Mouse (Mus musculus) right cerebral cortex, adult 18-20 months (tissue): ENCODE results near the gene Sbpl.
"Not testable (repeated sequence)": the region's sequence is repeated elsewhere in the genome, so short reads cannot be mapped to it uniquely, and the experiment has no call there.

ENCODE experiments used
- DNase-seq: peaks from one replicate; pipeline ENCODE4 v3.0.0; 2022; ENCODE audit warnings: mixed read lengths

Gene Sbpl

DNA sequence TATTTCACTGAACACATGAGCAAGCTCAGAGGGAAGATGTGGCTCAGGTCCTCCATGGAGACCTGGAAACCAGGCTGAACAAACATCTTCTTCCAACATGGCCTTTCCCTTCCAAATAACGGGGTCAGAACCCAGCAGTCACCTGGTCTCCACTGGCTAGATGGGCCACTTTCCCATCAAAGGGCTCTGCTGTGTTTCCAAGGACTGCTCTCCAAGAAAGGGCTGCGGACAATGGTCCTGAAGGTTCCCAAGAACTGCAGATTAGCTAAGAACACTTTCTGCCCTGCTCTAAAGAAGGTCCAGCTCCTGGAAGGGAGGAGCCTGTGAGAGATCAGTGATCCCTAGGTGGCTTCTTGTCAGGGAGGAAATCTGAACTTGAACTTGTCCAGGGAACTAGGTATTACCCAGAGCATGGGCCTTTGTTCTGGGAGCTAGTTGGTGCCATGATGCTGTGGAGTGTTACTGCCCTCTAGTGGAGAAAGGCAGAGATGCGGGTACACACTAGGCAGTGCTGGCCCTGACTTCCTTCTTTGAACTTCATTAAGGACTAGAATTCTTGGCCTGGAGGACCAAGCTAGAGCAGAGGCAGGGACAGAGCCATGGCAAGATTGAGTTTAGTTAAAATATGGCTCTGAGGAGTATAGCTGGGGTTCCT, 5.1 kb upstream of the Sbpl start:
- peak; percentile 77 for DNase-seq

DNA sequence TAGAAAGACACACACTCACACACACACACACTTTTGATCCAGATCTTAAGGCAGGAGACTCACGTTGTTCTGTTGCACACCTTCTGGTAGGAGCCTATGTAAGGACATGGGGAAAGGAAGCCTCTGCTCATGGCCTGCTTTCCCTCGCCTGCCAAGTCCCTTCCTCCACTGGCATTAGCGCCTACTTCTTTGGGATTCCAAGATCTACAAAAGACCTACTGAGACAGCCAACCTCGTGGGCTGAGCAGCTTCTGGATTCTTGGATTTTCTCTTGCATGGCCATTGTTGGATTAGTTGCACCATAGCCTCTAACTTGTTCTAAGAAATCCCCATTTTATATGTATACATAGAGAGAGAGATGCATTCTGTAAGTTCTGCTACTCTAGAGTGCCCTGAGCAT, 4.2 kb downstream of the Sbpl start:
- not testable (repeated sequence) for DNase-seq

DNA sequence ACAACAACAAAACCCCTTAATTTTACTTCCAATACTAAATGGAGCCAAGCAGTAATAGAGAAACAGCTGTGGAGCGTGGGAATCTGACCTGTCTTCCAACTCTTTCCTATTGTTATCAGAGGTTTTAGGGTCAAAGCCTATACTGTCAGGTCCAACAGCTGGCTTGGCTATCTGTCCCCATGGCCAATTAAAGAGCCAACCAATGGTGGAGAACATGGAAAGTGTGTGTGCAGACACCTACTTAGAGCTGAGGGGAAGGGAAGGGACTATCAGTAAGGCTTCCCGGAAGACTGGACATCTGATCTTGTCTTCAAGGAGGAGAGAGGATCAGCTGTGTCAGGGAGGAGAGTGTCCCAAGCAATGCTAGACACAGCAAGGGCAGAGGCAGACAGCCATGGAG, 6.0 kb downstream of the Sbpl start:
- no peak for DNase-seq

DNA sequence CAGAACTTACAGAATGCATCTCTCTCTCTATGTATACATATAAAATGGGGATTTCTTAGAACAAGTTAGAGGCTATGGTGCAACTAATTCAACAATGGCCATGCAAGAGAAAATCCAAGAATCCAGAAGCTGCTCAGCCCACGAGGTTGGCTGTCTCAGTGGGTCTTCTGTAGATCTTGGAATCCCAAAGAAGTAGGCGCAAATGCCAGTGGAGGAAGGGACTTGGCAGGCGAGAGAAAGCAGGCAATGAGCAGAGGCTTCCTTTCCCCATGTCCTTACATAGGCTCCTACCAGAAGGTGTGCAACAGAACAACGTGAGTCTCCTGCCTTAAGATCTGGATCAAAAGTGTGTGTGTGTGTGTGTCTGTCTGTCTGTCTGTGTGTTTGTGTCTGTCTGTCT, 7.6 kb downstream of the Sbpl start:
- not testable (repeated sequence) for DNase-seq

DNA sequence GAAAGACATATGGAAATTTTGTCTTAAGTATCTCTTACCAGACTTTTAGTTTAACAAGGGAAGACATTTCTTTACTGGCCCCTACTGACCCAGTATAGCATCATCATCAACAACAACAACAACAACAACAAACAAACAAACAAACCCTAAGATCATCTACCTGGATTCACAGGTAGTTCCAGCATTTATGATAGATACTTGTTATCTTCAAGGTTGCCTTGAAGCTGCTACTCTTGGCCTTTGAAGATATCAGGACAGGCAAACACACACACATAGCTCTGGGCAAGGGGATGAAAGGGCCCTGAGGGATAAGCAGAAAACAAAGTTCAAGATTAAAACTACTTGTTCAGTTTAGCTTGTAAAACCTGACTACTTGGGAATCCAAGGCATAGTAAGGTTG, 13.7 kb downstream of the Sbpl start, which contains the start of gene Sbp:
Sbp (plus strand) TSS at position 301 of the 400 bp plus-strand sequence.
- DNase-seq = no peak

DNA sequence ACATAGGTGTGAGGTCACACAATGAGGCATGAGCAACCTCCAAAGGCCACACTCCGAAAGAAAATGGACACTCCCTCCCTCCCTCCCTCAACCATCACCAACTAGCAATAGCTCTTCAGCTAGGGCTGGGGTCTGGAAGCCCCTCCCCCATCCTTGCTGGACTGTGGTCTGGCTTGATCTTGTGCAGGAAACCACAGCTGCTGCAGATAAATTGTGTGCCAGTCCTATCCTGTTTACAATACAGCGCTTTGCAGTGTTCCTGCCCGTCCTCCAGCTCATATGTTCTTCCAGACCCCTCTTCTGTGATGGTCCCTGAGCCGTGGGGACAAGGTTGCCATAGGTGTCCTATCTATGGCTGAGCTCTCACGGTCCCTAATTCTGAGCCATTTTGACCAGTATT, 23.9 kb downstream of the Sbpl start:
- no peak for DNase-seq

DNA sequence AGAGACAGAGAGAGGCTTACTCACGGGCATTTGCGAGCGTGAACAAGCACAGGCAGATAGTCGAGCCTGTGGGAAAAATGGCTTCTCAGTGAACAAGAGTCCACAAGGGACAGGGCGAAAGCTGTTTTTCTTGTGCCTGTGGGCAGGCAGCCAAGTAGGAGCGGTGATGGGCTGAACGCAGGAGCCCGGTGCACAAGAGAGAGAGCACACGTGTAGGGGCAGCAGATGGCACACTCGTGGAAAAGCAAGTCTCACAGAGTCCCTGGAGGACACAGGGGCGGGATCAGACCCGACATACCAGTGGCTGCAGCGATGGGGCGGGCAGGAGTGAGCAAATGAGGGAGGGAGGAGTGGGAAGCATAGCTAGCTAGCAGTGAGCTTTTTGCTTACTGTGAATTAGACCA, 30.0 kb downstream of the Sbpl start:
- peak; percentile 53 for DNase-seq

DNA sequence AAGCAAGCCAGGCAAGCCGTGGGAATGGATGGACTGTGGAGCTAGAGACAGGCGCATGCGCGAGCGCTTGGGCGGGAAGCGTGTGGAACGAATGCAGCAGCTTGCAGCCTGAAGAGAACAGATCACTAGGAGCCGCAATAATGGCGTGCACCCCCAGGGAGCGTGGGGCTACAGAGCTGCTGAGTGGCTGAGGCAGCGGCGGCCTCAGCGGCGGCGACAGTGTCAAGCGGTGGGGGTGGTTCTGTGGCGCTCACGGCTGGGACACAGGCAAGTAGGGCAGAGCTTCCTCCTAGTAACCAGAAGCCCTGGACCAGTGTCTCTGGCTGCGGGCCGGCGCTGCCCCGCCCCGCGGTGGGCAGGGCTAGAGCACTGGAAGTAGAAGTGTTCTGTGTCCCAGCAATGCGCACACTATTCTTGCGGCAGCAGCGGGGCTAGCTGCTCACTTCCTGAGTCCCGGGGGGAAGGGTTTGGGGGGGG, 30.5 kb downstream of the Sbpl start:
- DNase-seq = peak; percentile 91

DNA sequence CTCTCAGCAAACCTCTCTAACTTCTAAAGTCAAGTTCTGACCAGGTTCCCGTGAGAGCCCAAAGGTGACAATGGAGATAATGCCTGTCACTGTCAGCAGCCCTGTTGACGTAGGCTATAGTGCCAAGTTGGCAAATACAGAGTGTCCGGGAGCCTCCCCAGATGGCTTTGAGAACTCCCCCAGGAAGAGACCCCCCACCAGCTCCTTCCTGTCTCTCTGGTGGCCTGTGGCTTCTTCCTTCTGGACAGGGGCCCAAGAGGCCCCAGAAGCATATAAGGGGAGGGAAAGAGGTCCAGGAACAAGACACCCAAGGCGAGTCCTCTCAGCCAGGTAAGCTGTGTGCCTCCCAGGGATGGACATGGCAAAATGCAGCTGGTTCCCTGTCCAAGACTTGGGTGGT, 37.9 kb downstream of the Sbpl start, which contains the start of gene Dcpp3:
Dcpp3 (plus strand) TSS at position 301 of the 400 bp plus-strand sequence.
- not testable (repeated sequence) for DNase-seq
